Mouse (Mus musculus): Measurements from ENCODE around the gene Entpd8. TPM values are rescaled to one million over a fixed set of nuclear protein-coding genes. Genes with fewer than 3 reads are reported as not detected.

The Entpd8 gene
- polyA plus RNA-seq, 1 experiment from 2014 or later = 7.3 TPM

Small RNA genes lying within 50 kb of the gene (microRNA-seq; reads per million reads assigned to microRNA genes)
- gene Gm24328 (not detected), gene Mir7664 (not detected)

Other genes with a start within 250 kb of the Entpd8 start
- gene Ehmt1, start 160.7 kb upstream of the Entpd8 start, polyA plus RNA-seq (2014; fragmentation: Nextera tagmentation; extraction: Ambion mirVana) = 83.0 and 85.5 TPM in 2 replicates
- gene Arrdc1, start 145.1 kb upstream of the Entpd8 start, polyA plus RNA-seq (2014; fragmentation: Nextera tagmentation; extraction: Ambion mirVana) = 66.2 and 72.8 TPM in 2 replicates
- gene Zmynd19, start 130.5 kb upstream of the Entpd8 start, polyA plus RNA-seq (2014; fragmentation: Nextera tagmentation; extraction: Ambion mirVana) = 13.0 and 18.1 TPM in 2 replicates
- gene Dph7, start 117.9 kb upstream of the Entpd8 start, polyA plus RNA-seq (2014; fragmentation: Nextera tagmentation; extraction: Ambion mirVana) = 22.9 and 25.6 TPM in 2 replicates
- 143 and 147 TPM in 2 replicates for gene Mrpl41, start 105.2 kb upstream of the Entpd8 start, polyA plus RNA-seq (2014; fragmentation: Nextera tagmentation; extraction: Ambion mirVana)
- 6.8 and 8.2 TPM in 2 replicates for gene Pnpla7, start 104.3 kb upstream of the Entpd8 start, polyA plus RNA-seq (2014; fragmentation: Nextera tagmentation; extraction: Ambion mirVana)
- 44.3 and 50.0 TPM in 2 replicates for gene Nsmf, start 25.9 kb upstream of the Entpd8 start, polyA plus RNA-seq (2014; fragmentation: Nextera tagmentation; extraction: Ambion mirVana)
- 2.3 and 5.7 TPM in 2 replicates for gene Noxa1, start 14.8 kb downstream of the Entpd8 start, polyA plus RNA-seq (2014; fragmentation: Nextera tagmentation; extraction: Ambion mirVana)
- gene Nrarp, start 100.5 kb downstream of the Entpd8 start, polyA plus RNA-seq (2014; fragmentation: Nextera tagmentation; extraction: Ambion mirVana) = 8.2 and 13.2 TPM in 2 replicates
- 14.4 and 18.1 TPM in 2 replicates for gene Tor4a, start 116.6 kb downstream of the Entpd8 start, polyA plus RNA-seq (2014; fragmentation: Nextera tagmentation; extraction: Ambion mirVana)
- 99.1 and 107 TPM in 2 replicates for gene Nelfb, start 131.2 kb downstream of the Entpd8 start, polyA plus RNA-seq (2014; fragmentation: Nextera tagmentation; extraction: Ambion mirVana)
- 0.18 TPM in 1 of 2 replicates, not detected in the other for gene Stpg3, start 134.3 kb downstream of the Entpd8 start, polyA plus RNA-seq (2014; fragmentation: Nextera tagmentation; extraction: Ambion mirVana)
- 0.51 TPM in 1 of 2 replicates, not detected in the other for gene Fam166a, start 138.4 kb downstream of the Entpd8 start, polyA plus RNA-seq (2014; fragmentation: Nextera tagmentation; extraction: Ambion mirVana)
- gene Tubb4b, start 144.4 kb downstream of the Entpd8 start, polyA plus RNA-seq (2014; fragmentation: Nextera tagmentation; extraction: Ambion mirVana) = 524 and 576 TPM in 2 replicates
- gene Slc34a3, start 154.1 kb downstream of the Entpd8 start, polyA plus RNA-seq (2014; fragmentation: Nextera tagmentation; extraction: Ambion mirVana) = 0.26 and 0.38 TPM in 2 replicates
- gene Rnf224, start 156.5 kb downstream of the Entpd8 start, polyA plus RNA-seq (2014; fragmentation: Nextera tagmentation; extraction: Ambion mirVana) = not detected in 2 replicates
- gene Rnf208, start 162.0 kb downstream of the Entpd8 start, polyA plus RNA-seq (2014; fragmentation: Nextera tagmentation; extraction: Ambion mirVana) = 15.7 and 18.7 TPM in 2 replicates
- gene Cysrt1, start 162.1 kb downstream of the Entpd8 start, polyA plus RNA-seq (2014; fragmentation: Nextera tagmentation; extraction: Ambion mirVana) = 0.30 TPM in 1 of 2 replicates, not detected in the other
- gene AL732309.1, start 166.6 kb downstream of the Entpd8 start, polyA plus RNA-seq (2014; fragmentation: Nextera tagmentation; extraction: Ambion mirVana) = 5.0 and 5.7 TPM in 2 replicates
- 18.0 and 19.2 TPM in 2 replicates for gene Tmem203, start 175.1 kb downstream of the Entpd8 start, polyA plus RNA-seq (2014; fragmentation: Nextera tagmentation; extraction: Ambion mirVana)
- 6.5 and 7.8 TPM in 2 replicates for gene Tprn, start 182.3 kb downstream of the Entpd8 start, polyA plus RNA-seq (2014; fragmentation: Nextera tagmentation; extraction: Ambion mirVana)
- 229 and 240 TPM in 2 replicates for gene Ssna1, start 192.1 kb downstream of the Entpd8 start, polyA plus RNA-seq (2014; fragmentation: Nextera tagmentation; extraction: Ambion mirVana)
- gene Anapc2, start 192.2 kb downstream of the Entpd8 start, polyA plus RNA-seq (2014; fragmentation: Nextera tagmentation; extraction: Ambion mirVana) = 100 and 110 TPM in 2 replicates
- not detected in 2 replicates for gene Tmem210, start 207.8 kb downstream of the Entpd8 start, polyA plus RNA-seq (2014; fragmentation: Nextera tagmentation; extraction: Ambion mirVana)
- gene Lrrc26, start 209.6 kb downstream of the Entpd8 start, polyA plus RNA-seq (2014; fragmentation: Nextera tagmentation; extraction: Ambion mirVana) = not detected in 2 replicates
- gene Grin1, start 238.9 kb downstream of the Entpd8 start, polyA plus RNA-seq (2014; fragmentation: Nextera tagmentation; extraction: Ambion mirVana) = 2.1 and 2.4 TPM in 2 replicates